Mouse (Mus musculus) liver, adult 2 months (tissue): ENCODE measurements around the gene Col6a6. TPM values are rescaled to one million over a fixed set of nuclear protein-coding genes. Genes with fewer than 3 reads are reported as not detected.

Experiments
- DNase-seq: peaks from one replicate; pipeline ENCODE4 v3.0.0-alpha.2; 2011; ENCODE audit warnings: low read depth, low spot score; ENCODE audit errors: extremely low read depth
- H3K27ac ChIP-seq: fragments of 200-500 bp; replicated peaks from 2 replicates; pipeline ENCODE4 v1.5.1; 2012; ENCODE audit warnings: low read depth, mild to moderate bottlenecking, control low read depth, inconsistent platforms, low read length; ENCODE audit not compliant: insufficient read depth
- H3K27me3 ChIP-seq: fragments of 200-500 bp; 2 replicates; pipeline ENCODE4 v1.6.1; 2012; ENCODE audit warnings: mild to moderate bottlenecking, moderate library complexity, low read length, inconsistent platforms; ENCODE audit not compliant: control insufficient read depth, insufficient read depth
- H3K36me3 ChIP-seq: fragments of 200-500 bp; 2 replicates; pipeline ENCODE4 v1.6.1; 2012; ENCODE audit warnings: low read length, inconsistent platforms; ENCODE audit not compliant: control insufficient read depth, insufficient read depth
- H3K4me1 ChIP-seq: fragments of 200-500 bp; 2 replicates; pipeline ENCODE4 v1.6.1; 2011; ENCODE audit warnings: low read length; ENCODE audit not compliant: control insufficient read depth, insufficient read depth
- H3K4me3 ChIP-seq: fragments of 200-500 bp; 2 replicates; pipeline ENCODE4 v1.5.1; 2011; ENCODE audit warnings: low read depth, mild to moderate bottlenecking, control low read depth, low read length, moderate library complexity; ENCODE audit not compliant: insufficient read depth
- H3K79me2 ChIP-seq: fragments of 200-500 bp; 2 replicates; pipeline ENCODE4 v1.6.1; 2012; ENCODE audit warnings: inconsistent platforms, mild to moderate bottlenecking, low read length, moderate library complexity; ENCODE audit not compliant: control insufficient read depth, insufficient read depth
- H3K9ac ChIP-seq: fragments of 200-500 bp; 2 replicates; pipeline ENCODE4 v1.6.1; 2012; ENCODE audit warnings: low read depth, mild to moderate bottlenecking, control low read depth, inconsistent platforms, low read length
- CTCF ChIP-seq: fragments of 200-500 bp; IDR thresholded peaks from 2 replicates; pipeline ENCODE4 v1.5.1; 2011; ENCODE audit warnings: low read depth, low read length, control low read depth
- POLR2A ChIP-seq: fragments of 200-500 bp; IDR thresholded peaks from 2 replicates; pipeline ENCODE4 v1.6.1; 2011; ENCODE audit warnings: low read length, control low read depth; ENCODE audit not compliant: insufficient read depth; ENCODE audit errors: extremely low read depth
- WGBS: fragments of 180-500 bp; shearing (Covaris S2); methylation state at CpG from one replicate; pipeline ENCODE4 v1.1.7; 2018; 5-methylcytosine and 5-hydroxymethylcytosine counted together
- polyA plus RNA-seq: library from polyadenylated mRNA; depleted of rRNA; stranded (reverse); fragments of >200 nt; gene quantifications from 2 replicates; pipeline ENCODE4 v1.2.3, GENCODE M21; 2012
- total RNA-seq: library from RNA; depleted of rRNA; stranded (reverse); fragments of >200 nt; gene quantifications from 2 replicates; pipeline ENCODE4 v1.2.3, GENCODE M21; 2014

The Col6a6 gene
- total and polyA plus RNA-seq, 2 experiments, result 0.06 to 0.09 TPM

DNA sequence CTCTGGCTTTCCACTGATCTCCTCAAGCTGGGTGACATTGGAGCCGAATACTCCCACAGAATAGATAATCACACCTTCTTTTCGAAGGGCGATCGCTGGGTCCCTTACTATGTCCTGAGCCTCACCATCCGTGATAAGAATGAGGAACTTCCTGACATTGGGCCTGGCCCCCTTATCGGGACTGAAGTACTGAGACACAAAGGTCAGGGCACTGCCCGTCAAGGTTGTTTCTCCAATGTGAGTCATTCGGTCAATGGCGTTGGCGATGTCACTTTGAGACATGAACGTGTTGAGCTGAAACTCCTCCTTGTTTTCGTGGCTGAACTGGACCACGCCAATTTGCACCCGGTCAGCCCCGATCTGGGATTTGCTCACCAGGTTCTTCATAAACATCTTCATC is 47.3 kb downstream of the Col6a6 start:
- DNase-seq, result no peak
- H3K4me1 ChIP-seq, result no peaks in the 10 kb centered on the region
- H3K79me2 ChIP-seq, result no peaks in the 10 kb centered on the region
- no peak for TF ChIP-seq POLR2A
- TF ChIP-seq CTCF, result no peak
- no peak overlapping the region for H3K27ac ChIP-seq
- no peaks in the 10 kb centered on the region for H3K27me3 ChIP-seq
- WGBS, result 90% methylated on average over 15 of the region's 15 CpGs
- no peaks in the 10 kb centered on the region for H3K36me3 ChIP-seq
- H3K4me3 ChIP-seq, result no peak overlapping the region
- no peak overlapping the region for H3K9ac ChIP-seq

DNA sequence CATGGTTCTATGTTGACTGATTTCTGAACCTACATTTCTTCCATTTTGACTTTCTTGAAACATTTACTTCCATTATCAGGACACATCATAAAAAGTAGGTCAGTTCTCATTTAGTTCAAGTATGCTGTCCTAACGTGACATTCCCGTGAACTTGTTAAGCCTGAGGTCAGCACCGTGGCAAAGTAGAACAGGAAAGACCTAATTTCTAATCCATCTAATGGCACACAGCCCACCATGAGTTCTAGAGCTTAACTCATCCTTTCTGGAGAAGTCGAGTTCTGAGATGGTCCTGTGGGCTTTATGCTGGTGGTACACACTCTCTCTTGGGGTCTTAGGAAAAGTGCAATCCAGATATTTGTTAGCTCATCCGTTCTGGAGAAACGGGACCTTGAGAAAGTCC is 49.2 kb downstream of the Col6a6 start:
- no peaks in the 10 kb centered on the region for H3K27me3 ChIP-seq
- H3K4me3 ChIP-seq, result no peak overlapping the region
- WGBS, result 84% methylated on average over 6 of the region's 6 CpGs
- H3K36me3 ChIP-seq, result no peaks in the 10 kb centered on the region
- H3K79me2 ChIP-seq, result no peaks in the 10 kb centered on the region
- no peak for DNase-seq
- H3K9ac ChIP-seq, result no peak overlapping the region
- H3K27ac ChIP-seq, result no peak overlapping the region
- TF ChIP-seq POLR2A, result no peak
- no peak for TF ChIP-seq CTCF
- H3K4me1 ChIP-seq, result no peaks in the 10 kb centered on the region

DNA sequence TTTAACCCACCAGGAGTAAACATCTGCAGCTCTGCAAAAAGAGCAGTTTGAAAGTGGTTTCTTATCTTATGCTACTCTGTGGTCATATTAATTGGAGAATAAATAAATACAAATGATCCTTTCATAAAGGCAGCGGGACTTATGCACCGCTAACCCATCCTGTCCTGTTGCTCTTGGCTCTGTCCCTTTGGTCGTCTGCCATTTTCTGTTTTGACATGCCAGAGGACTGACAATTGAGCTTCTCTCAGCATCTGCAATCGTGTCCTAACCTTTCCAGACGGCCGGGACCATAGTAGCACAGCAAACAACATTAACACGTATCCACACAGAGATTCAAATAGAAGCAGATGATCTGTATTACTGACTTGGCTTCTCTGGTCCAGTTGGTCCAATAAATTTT is 53.1 kb downstream of the Col6a6 start:
- peak; percentile 63 for DNase-seq
- no peaks in the 10 kb centered on the region for H3K27me3 ChIP-seq
- H3K9ac ChIP-seq, result no peak overlapping the region
- H3K27ac ChIP-seq, result no peak overlapping the region
- TF ChIP-seq POLR2A (no peak), CTCF (no peak)
- H3K4me3 ChIP-seq, result no peak overlapping the region
- no peaks in the 10 kb centered on the region for H3K36me3 ChIP-seq
- WGBS, result 48% methylated on average over 7 of the region's 7 CpGs
- H3K79me2 ChIP-seq, result no peaks in the 10 kb centered on the region
- H3K4me1 ChIP-seq, result no peaks in the 10 kb centered on the region

DNA sequence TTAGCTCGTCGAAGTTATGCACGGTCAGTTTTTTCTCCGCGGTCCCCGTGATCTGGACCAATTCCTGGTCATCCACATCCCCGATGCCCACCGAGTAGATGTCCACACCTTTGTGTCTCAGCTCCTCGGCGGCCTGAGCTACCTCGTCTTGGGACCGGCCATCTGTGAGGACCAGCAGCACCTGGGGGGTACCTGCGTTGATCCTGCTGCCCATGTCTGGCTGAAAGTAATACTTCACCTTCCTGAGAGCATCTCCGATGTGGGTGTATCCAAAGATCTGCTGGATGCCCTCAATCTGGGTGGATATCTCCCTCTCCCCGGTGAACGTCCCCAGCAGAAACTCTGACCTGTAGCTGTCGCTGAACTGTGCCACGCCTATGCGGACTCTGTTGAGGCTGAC is 53.6 kb downstream of the Col6a6 start:
- Histone ChIP-seq H3K79me2 (no peaks in the 10 kb centered on the region), H3K9ac (no peak overlapping the region), H3K4me3 (no peak overlapping the region), H3K27ac (no peak overlapping the region), H3K4me1 (no peaks in the 10 kb centered on the region), H3K27me3 (no peaks in the 10 kb centered on the region), H3K36me3 (no peaks in the 10 kb centered on the region)
- DNase-seq, result no peak
- 87% methylated on average over 19 of the region's 19 CpGs for WGBS
- no peak for TF ChIP-seq POLR2A
- TF ChIP-seq CTCF, result no peak

DNA sequence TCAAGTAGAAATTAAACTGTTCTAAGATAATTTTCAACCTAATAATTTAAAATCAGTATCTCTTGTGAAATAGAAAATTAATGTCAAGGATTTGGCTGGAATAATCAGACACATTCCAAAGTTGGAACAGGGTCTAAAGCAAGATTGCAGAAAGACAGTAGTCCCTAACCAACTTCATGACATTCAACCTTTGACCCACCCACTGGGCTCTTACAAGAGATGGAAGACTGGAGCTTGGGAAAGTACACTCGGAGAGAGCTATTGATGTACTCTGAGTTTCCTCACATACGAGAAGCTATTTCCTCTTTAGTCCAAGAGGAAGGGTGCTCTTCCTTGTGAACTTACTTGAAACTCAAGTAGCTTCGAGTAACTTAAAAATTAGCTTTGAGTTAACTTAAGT is 56.6 kb downstream of the Col6a6 start:
- Histone ChIP-seq H3K9ac (no peak overlapping the region), H3K79me2 (no peaks in the 10 kb centered on the region), H3K27ac (no peak overlapping the region), H3K4me1 (no peaks in the 10 kb centered on the region), H3K36me3 (no peaks in the 10 kb centered on the region), H3K4me3 (no peak overlapping the region), H3K27me3 (no peaks in the 10 kb centered on the region)
- no peak for DNase-seq
- TF ChIP-seq POLR2A (no peak), CTCF (no peak)
- WGBS, result 67% methylated on average over 3 of the region's 3 CpGs

DNA sequence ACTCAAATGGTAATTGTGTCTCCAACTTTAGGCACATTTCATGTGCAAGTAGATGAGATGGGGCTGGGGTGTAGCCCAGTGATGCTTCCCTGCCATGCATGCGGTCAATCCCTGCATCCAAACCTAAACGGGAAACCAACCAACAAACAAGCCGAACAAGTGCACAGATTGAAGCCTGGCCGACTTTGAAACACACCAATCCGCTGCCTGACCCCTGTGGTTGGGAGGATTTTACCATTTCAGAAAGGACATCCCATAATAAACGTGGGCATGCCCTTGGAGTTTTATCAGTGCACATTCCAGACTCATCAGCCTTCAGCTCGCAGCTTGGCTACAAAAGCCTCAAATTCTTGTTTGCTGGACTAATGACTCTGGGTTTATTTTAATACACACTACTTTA is 57.3 kb downstream of the Col6a6 start:
- Histone ChIP-seq H3K27me3 (no peaks in the 10 kb centered on the region), H3K4me1 (no peaks in the 10 kb centered on the region), H3K9ac (no peak overlapping the region), H3K36me3 (no peaks in the 10 kb centered on the region), H3K4me3 (no peak overlapping the region), H3K27ac (no peak overlapping the region), H3K79me2 (no peaks in the 10 kb centered on the region)
- no peak for TF ChIP-seq POLR2A
- no peak for TF ChIP-seq CTCF
- WGBS, result 65% methylated on average over 7 of the region's 7 CpGs
- DNase-seq, result no peak
